Mouse (Mus musculus) right cerebral cortex, postnatal 10 days (tissue): ENCODE measurements at regions not wholly inside any gene's neighbourhood (a gene's known extent, or its start where the extent isn't known, plus 50 kb on each side); places are given as distances from the start of the nearest gene placed in this dataset.
A peak's percentile ranks its signal among the peaks of the same experiment; 100 is the strongest.

Experiments used
- DNase-seq, 2 experiments: peaks; one replicate each; pipeline ENCODE4 v3.0.0; 2021; ENCODE audit warnings: low spot score in 2 of 2

- no peak for DNase-seq
These were observed 78.6 kb upstream of the Nkx1-1 start for GRCm38 (mm10) chr5:33512253-33512884.

GRCm38 (mm10) chr5:33511529-33512252 lies 77.9 kb upstream of the Nkx1-1 start:
- no peak for DNase-seq

- no peak for DNase-seq
These were observed 72.0 kb upstream of the Nkx1-1 start for GRCm38 (mm10) chr5:33505786-33506185.

- no peak for DNase-seq
These were observed 68.1 kb upstream of the Nkx1-1 start for GRCm38 (mm10) chr5:33501735-33502495.

DNA sequence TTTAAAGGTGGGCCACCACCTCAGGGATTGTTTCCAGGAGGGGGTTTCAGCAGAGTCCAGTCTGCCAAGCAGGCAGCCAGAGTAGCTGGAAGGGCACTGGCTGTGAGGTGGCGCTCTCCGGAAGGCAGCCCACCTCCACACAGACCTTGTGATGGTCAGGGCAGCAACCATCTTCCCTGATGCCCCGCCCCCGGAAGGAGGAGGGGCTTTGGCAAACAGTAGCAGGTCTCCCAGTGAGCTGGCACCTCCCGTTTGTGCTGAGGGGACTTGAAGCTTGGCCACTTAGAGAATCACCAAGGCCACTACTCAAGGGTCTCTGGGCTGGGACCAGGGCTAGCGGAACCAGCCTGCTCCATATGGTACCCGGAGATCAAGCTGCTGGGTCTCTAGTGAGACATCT lies 67.4 kb upstream of the Nkx1-1 start:
- no peak for DNase-seq

GRCm38 (mm10) chr5:33495900-33496529 lies 62.2 kb upstream of the Nkx1-1 start:
- peak; percentile 76 to 85 for DNase-seq

DNA sequence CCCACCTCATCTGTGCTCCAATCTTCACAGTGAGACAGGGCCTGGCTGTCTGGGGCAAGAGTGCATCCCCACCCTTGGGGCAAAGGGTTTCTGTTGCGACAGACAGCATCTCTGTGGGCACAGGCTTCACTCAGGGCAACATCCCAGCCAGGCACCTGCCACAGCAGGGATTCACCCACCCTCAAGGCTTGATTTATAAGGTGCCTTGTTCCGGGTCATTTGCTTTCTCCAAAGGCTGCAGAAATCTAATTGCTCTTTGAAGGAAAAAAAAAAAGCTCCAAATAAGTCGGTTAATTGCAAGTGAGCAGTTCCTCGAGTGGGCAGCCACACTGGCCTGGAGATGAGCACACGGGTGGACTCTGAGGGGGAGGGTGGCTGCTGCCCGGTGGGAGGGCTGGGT lies 61.5 kb upstream of the Nkx1-1 start:
- no peak for DNase-seq

GRCm38 (mm10) chr5:33492604-33493315 lies 59.0 kb upstream of the Nkx1-1 start:
- DNase-seq, result peak in 1 of 2 experiments; percentile 35

- no peak for DNase-seq
These were observed 55.5 kb upstream of the Nkx1-1 start for GRCm38 (mm10) chr5:33489286-33489685.

DNA sequence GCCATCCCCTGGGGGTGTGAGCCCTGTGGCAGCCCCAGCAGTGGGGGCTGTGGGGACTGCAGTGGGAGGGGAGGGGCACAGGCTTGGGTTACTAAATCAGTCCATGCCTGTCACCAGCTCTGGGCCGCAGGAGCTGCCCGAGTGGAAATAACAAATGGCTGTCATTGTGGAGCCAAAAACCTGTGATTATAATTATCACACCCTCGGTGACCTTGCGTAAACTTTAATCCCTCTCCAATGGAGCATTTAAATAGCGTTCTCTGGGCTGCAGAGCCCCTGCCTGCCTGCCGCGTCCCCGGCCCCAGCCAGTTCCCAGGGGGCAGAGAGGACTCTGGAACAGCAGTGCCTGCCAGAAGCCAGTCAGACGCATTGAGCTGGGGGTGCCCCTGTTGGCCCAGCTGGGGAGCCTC lies 54.4 kb upstream of the Nkx1-1 start:
- DNase-seq, result no peak

DNA sequence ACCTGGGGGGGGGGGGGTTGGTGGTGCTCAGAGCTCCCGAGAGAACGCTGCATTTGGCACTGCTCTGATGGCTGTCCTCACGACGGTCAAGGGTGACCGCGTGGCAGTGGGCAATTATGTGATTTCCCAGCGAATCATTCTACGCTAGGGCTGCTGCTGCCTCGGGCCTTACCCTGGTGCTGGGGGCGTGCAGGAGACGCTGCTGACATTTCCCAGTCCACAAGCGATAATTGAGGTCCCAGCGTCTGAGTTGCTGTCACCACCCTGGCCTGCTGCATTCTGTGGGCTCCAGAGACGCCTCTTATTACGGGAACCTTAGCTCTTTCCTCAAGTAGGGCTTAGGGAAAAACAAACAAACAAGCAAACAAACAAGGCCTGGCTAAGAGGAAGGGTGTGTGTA lies 52.0 kb upstream of the Nkx1-1 start:
- DNase-seq, result no peak
